Mouse (Mus musculus) kidney, postnatal 14 days (tissue): ENCODE measurements around the gene Skap1.

Source experiments
- DNase-seq: peaks from one replicate; pipeline ENCODE4 v3.0.0; 2022; ENCODE audit warnings: mixed read lengths

Gene Skap1

GRCm38 (mm10) chr11:96631521-96631920 is 167.1 kb downstream of the Skap1 start:
- DNase-seq = no peak

- no peak for DNase-seq
These were observed 173.5 kb downstream of the Skap1 start for GRCm38 (mm10) chr11:96637927-96638326.

GRCm38 (mm10) chr11:96639805-96640204 is 175.4 kb downstream of the Skap1 start:
- peak; percentile 35 for DNase-seq

DNA sequence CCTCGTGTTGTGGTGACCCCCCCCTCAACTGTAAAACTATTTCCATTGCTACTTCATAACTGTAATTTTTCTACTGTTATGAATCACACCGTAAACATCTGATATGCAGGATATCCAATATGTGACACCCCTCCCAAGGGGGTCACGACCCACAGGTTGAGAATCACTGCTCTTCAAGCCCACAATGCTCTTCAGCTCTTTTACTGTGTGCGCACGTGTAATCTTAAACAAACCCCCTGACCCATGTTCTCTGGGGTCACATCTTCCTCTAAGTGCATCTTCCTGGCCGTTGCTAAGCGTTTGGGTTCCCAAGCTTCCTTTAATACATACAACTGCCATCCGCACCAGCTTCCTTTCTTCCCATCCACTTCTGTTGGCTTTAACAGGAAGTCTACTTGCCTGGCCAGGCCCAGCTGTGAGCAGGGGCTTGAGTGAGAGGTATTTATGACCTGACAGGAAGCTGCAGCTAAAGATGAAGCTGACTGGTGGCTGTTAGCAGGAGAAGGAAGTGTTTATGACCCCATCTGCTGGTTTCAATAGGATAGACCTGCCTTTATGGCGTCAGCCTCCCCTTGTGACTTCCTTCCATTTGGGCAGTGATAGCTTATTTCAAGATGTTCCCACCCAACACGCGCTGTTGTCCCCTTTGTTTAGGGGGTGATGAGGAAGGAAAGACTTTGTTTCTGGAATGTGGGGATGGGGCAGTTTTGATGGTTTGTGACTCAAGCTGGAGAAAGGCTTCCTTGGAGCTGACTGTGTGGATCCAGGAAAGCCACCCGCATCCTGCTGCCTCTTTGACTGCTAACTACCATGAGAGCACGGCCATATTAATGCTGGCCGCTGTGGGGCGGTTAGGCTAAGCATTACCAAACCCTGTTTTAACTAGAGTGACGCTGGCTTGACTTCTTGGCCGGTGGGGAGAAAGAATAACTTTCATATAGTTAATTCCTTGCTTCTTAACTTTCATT is 178.1 kb downstream of the Skap1 start:
- DNase-seq = peak; percentile 64

DNA sequence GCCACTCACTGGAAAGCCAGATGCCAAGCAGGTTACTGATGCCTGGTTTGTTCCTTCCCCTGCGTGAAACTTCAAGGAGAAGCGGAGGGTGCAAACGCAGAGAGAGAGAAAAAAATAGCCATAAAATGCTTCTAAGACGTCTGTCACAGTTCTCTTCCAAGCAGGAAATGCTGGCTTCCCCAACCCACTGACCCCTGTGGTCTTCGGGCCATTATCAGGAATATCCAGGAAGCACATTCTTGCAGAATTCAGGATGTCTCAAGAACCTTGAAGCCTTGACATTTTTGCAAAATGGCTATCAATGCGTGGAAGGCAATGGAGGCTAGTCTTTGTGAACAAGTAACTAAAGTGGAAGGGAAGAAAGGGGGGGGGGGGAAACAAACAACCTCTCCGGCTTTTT is 180.6 kb downstream of the Skap1 start:
- peak; percentile 52 for DNase-seq

DNA sequence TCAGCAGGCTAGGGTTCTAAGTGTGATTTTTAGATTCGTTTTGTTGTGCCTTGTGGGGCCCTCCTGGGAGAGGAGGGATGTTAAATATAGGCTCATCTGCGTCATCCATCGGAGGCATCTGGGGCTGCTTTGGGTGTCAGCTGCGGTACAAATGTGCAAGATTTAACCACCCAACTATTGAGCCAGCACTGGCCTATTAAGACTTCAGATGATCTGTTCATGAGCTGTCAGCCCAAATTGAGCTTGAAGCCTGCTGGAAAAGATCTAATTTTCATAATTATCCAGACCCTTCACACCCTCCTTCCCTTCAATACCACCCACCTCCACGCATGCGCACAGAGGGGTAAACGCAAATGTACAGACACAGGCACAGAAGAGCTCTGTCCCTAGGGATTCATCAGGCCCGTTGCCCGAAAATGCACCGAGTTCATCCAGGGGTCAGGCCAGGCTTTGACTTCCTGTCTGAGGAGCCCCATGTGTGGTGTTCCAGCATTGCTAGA is 181.2 kb downstream of the Skap1 start:
- DNase-seq = peak; percentile 70

DNA sequence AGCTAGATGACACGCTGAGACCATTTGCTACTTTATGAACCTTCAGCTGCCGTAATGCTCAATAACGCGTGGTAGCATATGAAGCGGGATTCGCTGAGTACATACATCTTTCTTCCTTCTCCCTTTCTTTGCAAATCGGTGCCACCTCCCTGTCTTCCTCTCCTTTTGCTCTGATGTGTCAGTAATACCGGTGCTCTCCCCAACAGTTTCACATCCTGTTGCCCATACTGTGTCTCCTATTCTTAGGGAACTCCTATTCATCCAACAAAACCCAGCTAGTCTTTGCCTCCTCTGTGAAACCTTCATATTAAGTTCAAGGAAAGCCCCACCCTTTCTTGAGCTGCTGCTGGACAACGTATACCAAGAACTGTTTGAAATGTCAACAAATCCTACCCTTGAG is 187.5 kb downstream of the Skap1 start:
- DNase-seq = no peak

DNA sequence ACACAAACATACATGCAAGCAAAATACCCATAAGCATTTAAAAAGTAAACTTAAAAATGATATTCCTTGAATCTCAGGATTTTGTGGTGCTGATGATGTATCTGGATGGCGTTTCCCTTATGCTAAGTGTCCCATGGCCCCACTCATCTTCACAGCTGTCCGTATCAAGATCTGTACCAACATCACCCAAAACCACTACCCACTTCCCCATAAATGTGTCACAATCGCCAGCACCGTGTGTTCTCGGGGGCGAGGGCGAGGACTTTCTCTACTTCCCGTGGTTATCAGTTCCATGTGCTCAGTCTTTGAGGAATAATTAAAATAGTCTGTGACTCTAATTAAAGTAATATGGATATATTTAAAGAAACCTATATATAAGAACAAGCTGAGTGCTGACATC is 189.5 kb downstream of the Skap1 start:
- no peak for DNase-seq

DNA sequence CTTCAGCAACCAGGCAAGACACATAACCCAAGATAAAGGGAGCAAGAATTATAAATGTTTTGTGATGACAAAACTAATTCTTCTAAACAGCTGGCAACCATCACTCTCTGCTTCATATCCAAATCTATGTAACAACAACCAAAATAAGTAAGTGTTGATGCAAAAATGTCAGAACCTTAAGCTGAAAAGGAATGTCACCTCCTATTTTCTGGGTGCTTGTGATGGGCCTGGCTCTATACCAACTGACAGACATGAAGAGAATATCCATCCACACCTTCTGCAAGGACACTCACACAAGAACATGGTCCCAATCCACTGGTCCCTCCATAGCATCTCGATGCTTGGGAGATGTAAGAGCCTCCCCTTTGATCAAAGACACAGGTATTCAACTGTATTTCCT is 194.0 kb downstream of the Skap1 start:
- no peak for DNase-seq

- DNase-seq = peak; percentile 28
These were observed 202.5 kb downstream of the Skap1 start for GRCm38 (mm10) chr11:96666924-96667323.

DNA sequence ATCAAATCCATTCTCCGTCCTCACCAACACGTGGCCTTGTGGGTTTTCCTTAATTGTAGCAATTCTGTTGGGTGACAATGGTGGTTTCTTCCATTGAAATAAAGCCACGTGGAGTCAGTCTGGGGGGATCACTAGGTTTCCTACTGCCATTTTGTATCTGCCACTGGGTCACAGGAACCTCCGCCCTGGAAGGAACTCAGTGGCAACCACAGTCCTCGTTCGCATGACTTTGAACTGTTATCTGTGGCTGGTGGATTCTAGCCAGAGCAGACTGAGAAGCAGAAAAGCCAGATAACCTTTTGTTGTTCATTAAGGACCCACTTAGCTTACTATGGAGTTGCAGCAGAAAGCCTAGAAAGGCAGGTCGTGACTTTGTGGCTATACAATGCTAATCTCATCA is 204.0 kb downstream of the Skap1 start:
- DNase-seq = no peak

DNA sequence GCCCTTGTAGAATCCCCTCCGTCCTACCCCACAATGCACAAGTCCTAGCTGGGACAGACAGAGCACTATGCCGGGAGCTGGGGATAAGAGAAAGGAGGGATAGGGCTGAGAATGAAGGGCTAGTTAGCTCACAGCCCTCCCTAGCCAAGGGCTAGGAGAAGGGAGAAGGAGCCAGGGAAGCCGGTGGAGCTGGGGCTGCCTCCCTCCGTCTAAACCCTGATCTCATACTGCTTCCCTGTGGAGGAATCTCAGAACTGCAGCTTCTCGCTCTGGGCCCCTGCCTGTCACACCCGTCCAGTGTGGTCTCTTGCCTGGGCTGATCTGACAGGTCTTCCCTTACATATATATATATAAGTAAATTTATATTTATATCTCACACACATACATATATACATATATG is 209.4 kb downstream of the Skap1 start:
- DNase-seq = peak; percentile 80

GRCm38 (mm10) chr11:96674786-96675365 is 210.5 kb downstream of the Skap1 start:
- DNase-seq = peak; percentile 29

DNA sequence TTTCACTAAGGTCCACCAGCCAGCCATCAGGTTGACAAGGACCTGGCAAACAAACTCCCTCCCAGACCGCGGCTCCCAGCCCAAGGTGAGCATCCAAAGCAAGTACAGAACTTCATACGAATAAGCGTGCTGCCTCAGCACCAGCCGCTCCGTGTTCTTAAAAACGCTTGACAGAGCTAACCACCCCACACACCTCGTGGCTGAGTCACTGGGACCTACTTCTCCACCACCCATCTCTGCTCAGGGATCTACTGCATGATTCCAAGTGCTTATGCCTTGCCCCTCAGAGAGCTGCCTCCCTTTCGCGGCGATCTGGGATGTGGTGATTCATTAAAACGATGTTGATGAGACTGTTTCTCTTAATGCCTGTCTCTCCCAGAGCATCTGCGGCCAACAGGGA is 213.6 kb downstream of the Skap1 start:
- DNase-seq = no peak

- no peak for DNase-seq
These were observed 214.6 kb downstream of the Skap1 start for GRCm38 (mm10) chr11:96679026-96679425.

DNA sequence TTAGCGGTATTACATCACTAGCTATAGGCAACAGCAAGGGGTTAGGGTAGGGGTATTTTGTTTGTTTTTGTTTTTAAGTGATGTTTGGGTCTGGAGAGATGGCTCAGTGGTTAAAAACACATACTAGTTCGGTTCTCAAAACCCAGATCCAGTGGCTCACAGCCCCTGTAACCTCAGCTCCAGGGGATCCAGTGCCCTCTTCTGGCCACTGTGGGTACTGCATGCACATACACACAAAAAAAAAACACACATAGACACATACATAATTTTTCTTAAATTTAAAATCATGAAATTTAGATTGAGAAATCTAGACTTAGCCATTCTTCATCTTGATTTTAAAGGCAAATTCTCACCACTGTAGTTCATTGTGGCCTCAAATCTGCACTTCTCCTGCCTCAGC is 221.0 kb downstream of the Skap1 start:
- no peak for DNase-seq

DNA sequence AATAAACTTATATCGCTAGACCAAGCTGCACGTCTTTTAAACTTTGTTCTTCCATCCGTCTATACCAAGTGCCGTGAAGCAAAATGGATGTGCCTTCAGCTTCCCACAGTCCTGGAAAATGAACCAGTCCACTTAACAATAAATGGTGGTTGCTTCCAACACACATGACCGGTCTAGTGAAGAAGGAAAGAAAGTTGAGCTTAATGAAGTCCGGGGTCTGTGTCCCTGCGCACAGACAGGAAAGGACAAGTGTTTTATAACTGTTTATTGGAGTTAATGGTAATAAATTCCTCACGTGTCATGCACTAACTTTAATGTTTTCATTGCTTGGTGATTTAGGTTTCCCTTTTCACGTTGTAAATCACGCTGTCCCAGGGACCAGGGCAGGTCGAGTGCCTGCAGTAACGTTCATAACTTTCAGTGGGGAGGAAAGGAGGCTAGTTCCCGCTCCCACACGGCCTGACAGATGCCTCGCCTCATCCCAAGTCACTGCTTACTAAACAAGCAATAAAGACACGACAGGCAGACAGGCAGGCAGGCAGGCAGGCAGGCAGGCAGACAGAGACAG is 222.4 kb downstream of the Skap1 start:
- DNase-seq = no peak

- no peak for DNase-seq
These were observed 227.9 kb downstream of the Skap1 start for GRCm38 (mm10) chr11:96692250-96692649.

DNA sequence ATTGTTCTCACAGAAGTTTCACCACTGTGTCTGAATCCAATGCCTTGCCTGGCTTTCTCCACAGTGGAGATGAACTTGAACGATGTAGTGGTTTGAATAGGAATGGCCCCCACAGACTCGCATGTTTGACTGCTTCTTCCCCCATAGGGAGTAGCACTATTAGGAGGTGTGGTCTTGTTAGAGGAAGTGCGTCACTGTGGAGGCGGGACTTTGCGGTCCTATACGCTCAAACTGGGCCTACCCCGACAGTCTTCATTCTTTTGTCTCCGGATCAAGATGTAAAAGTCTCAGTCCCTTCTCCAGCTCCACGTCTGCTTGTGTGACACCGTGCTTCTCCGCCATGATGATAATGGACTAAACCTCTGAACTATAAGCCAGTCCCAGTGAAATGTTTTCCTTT is 229.0 kb downstream of the Skap1 start:
- no peak for DNase-seq

DNA sequence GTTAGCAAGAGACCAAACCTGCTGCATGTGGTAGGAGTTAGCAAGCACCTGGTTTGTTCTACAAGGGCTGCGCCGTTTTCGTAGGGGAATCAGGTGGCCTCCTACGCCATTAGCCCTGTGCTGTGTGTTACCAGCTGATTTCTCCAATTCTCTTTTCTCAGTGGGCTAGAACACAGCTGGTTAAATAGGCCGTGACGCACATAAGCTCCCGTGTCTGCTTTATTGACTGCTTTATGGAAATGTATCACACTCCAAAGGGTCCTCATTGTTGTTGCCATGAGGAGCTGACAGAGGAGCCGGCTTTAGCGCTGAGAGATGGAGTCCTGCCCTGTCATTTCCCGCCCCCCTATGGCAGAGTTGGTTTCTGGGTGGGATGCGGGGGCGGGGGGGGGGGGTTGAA is 230.4 kb downstream of the Skap1 start:
- no peak for DNase-seq

DNA sequence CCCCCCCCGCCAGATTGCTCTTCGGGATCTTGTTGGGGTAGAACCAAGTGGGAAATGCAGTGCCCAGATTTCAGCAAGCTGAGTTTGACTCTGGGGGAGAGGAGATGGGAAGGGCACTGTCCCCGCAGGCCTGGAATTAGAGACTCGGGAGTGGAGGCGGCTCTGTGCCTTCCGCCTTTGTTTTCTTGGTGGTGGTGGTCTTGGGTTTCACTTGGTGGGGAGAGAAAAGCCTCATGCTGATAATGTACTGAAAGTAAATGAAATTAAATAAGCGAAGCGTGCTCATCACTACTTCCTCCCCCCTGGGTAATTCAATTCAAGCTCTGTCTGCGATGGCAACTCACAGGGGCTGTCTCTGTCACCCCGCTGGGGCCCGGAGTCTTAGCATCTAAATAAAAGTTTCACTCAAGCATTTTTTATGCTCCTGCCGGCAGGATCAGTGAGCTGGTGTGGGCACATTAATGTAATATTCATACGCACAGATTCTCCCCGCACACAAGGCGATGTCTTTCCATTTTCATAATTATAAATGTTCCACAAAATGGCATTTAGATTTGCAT is 231.9 kb downstream of the Skap1 start:
- DNase-seq = no peak

DNA sequence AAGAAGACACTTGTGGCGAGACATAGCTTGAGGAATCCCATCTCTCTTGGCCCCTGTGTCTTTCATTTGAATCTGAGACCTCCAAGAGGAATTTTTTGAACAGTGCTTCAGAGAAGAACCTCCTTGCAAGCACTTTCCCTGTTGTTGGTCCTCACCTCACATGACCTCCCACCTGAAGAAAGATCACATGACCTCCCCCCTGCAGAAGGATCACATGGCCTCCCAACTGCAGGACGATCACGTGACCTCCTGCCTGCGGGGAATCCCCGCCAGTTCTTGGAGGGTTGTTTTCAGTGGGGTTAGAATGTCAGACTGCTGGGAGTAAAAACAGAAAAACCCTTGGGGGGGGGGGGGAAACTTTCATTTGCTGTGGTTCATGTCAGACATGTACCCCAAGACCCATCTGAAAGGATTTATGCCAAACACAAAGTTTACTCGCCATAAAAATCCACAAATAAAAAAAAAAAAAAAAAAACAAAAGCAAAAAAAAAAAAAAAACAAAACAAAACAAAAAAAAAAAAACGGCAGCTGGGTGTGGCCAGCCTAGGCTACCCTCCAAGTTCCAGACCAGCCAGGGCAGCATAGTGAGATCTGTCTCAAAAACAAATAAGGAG is 232.6 kb downstream of the Skap1 start:
- peak; percentile 63 for DNase-seq

GRCm38 (mm10) chr11:96697467-96697866 is 233.1 kb downstream of the Skap1 start:
- no peak for DNase-seq
